Mouse (Mus musculus): ENCODE data around the gene Camsap2. TPM values are rescaled to one million over a fixed set of nuclear protein-coding genes. Genes with fewer than 3 reads are reported as not detected.

Camsap2 gene
- polyA plus RNA-seq, 1 experiment from 2014 or later, result 33.4 TPM

DNA sequence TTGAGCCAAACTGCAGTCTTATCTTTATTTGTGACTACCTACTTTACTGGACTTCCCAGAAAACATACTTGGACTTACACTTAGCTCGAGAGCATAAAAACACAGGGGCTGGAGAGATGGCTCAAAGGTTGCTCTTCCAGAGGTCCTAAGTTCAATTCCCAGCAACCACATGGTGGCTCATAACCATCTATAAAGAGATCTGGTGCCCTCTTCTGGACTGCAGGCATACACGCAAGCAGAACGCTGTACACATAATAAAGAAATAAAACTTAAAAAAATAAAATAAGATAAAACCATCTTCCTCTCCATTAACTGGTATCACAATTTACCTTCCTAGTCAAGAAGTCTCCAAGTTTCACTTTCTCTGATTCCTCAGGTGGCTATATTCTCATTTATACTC, 5.4 kb downstream of the Camsap2 start:
- no peak for ATAC-seq (ENCODE audit: low FRiP score)
- Histone ChIP-seq H3K9me3 (no peaks in the 10 kb centered on the region), H3K27ac (no peak overlapping the region), H3K4me3 (replicated peaks) (no peak overlapping the region), H3K4me1 (peaks cover 30% of the 10 kb centered on the region), H3K4me2 (no peak overlapping the region), H3K36me3 (replicated peaks) (peaks cover 6% of the 10 kb centered on the region; the same call in 1 of the 2 replicates), H3K27me3 (no peaks in the 10 kb centered on the region), H3K9ac (no peak overlapping the region)
- 95% methylated on average over 3 of the region's 3 CpGs for WGBS

DNA sequence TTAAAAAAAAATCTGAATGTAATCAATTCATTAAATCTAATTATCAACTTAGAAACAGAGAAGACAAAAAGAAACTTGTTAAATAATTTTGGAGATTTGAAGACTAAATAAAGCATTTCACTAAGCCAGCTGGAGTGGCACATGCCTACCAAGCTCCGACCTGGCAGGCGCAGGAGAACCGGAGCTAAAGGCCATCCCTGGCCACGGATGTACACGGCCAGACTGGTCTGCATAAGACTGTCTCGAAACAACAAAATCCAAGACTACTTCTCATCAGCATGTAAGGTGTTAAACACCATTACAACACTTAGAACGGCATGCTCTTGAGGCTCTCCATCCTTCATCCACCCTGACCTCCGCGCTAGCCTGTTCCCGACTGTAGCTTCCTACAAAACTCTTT, 11.2 kb downstream of the Camsap2 start:
- no peak for ATAC-seq (ENCODE audit: low FRiP score)
- 91% methylated on average over 10 of the region's 10 CpGs for WGBS

DNA sequence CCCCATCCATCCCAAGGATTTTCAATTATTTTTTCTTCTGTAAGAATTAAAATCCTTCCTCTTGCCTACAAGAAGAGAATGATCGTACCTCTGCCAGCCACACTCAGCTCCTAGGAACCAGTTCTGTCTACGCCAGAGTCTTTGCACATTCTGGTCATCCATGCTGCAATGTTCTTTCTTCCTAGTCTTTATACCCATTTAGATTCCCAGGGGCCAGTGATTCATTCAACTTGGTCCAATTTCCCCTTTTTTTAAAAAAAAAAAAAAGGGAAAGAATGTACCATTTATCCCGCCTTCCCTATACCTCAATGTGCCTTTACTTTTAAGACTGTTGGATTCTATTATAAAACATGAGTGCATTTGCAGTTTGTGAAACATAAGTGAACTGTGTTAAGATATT, 12.4 kb downstream of the Camsap2 start:
- Histone ChIP-seq H3K27ac (no peak overlapping the region), H3K27me3 (no peaks in the 10 kb centered on the region), H3K4me2 (no peak overlapping the region), H3K9me3 (no peaks in the 10 kb centered on the region), H3K9ac (no peak overlapping the region), H3K36me3 (replicated peaks) (peaks cover 10% of the 10 kb centered on the region), H3K4me3 (replicated peaks) (no peak overlapping the region), H3K4me1 (peaks cover 8% of the 10 kb centered on the region)
- ATAC-seq (ENCODE audit: low FRiP score), result no peak
- 88% methylated on average over 3 of the region's 3 CpGs for WGBS

More for the DNA sequence above, 11.2 kb downstream of the Camsap2 start:
- no peak overlapping the region for H3K4me2 ChIP-seq
- peaks cover 8% of the 10 kb centered on the region for H3K4me1 ChIP-seq
- H3K27me3 ChIP-seq, result no peaks in the 10 kb centered on the region
- peaks cover 8% of the 10 kb centered on the region for H3K36me3 ChIP-seq (replicated peaks)
- no peak overlapping the region for H3K4me3 ChIP-seq (replicated peaks)
- H3K9me3 ChIP-seq, result no peaks in the 10 kb centered on the region
- no peak overlapping the region for H3K27ac ChIP-seq
- H3K9ac ChIP-seq, result no peak overlapping the region

DNA sequence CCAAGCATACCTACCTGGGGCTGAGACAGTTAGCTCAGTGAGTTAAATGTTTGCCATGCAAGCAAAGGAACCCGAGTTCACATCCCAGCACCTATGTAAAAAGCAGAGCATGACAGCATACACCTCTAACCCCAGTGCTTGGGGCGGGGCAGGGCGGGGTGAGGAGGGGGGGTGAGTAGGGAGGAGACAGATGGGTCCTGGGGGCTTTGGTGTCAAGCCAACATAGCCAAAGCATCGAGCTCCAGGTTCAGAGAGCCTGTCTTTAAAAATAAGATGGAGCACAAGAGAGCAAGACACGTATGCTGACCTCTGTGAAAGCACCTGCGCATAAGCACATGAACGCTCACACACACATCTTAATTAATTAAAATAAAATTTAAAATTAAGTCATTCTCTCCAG, 12.8 kb downstream of the Camsap2 start:
- ATAC-seq (ENCODE audit: low FRiP score), result no peak
- Histone ChIP-seq H3K27me3 (no peaks in the 10 kb centered on the region), H3K9ac (no peak overlapping the region), H3K9me3 (no peaks in the 10 kb centered on the region), H3K4me1 (peaks cover 8% of the 10 kb centered on the region), H3K36me3 (replicated peaks) (peaks cover 10% of the 10 kb centered on the region), H3K27ac (no peak overlapping the region), H3K4me3 (replicated peaks) (no peak overlapping the region), H3K4me2 (no peak overlapping the region)
- 92% methylated on average over 7 of the region's 7 CpGs for WGBS

DNA sequence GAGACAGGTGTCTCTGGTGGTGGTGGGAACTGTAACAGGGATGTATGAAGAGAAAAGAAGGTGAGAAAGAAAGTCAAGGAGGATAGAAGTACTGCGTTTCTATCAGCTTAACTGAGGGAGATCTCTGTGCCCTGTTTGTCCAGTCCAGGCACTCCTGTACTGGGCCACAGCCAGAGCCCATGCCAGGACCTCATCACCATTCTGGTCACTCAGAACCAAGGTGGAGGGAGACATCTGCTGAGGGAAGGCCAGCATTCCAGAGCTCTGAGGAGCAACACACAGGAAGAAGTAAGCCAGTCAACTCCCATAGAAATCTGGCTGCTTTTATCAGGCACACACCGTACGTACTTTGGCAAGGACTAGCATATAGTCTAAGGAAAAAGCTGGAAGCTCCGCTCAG, 14.1 kb downstream of the Camsap2 start:
- Histone ChIP-seq H3K36me3 (replicated peaks) (peaks cover 10% of the 10 kb centered on the region), H3K9me3 (no peaks in the 10 kb centered on the region), H3K4me3 (replicated peaks) (no peak overlapping the region), H3K4me2 (no peak overlapping the region), H3K27ac (no peak overlapping the region), H3K27me3 (no peaks in the 10 kb centered on the region), H3K4me1 (peaks cover 8% of the 10 kb centered on the region), H3K9ac (no peak overlapping the region)
- 96% methylated on average over 4 of the region's 4 CpGs for WGBS
- no peak for ATAC-seq (ENCODE audit: low FRiP score)

DNA sequence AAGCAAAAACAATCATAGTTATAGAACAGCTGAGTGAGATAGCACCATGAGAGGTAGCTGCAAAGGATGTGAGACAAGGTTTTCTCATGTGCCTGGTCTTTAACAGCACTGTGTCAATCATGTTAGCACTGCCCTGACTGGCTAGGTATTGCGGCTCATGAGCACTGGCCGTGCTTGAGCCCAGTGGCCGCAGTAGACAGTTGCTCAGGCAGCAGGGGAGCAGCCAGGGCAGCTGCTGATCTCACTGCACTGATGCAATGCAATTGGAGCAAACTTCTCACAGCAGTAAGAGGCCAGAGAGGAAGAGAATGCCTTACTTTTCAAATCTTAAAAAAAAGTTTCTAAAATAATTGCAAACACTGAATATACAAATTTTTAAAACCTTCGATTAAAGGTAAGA, 16.5 kb downstream of the Camsap2 start:
- 89% methylated on average over 4 of the region's 4 CpGs for whole genome bisulfite sequencing
- Histone ChIP-seq H3K27me3 (no peaks in the 10 kb centered on the region), H3K27ac (no peak overlapping the region), H3K9ac (no peak overlapping the region), H3K4me1 (peaks cover 13% of the 10 kb centered on the region), H3K9me3 (no peaks in the 10 kb centered on the region), H3K36me3 (replicated peaks) (peaks cover 10% of the 10 kb centered on the region; the same call in 1 of the 2 replicates), H3K4me2 (no peak overlapping the region), H3K4me3 (replicated peaks) (no peak overlapping the region)
- no peak for ATAC-seq (ENCODE audit: low FRiP score)

DNA sequence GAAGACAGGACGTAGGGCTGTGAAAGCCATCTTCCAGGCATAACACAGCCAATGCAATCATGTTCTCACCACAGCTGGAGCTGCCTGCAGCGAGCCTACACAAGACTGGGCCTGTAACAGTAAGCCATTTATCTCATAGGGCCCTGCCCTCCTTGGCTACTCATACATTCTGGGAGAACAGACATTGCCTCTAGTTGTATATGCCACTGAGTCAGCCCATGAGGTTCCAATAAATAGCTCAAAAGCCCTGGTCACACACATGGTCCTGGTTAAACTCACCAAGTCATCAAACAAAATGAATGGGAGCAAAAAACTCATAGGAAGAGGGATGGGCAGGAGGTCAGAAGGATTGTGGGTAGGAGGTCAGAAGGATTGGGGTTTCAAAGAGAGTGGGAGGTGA, 17.3 kb downstream of the Camsap2 start:
- Histone ChIP-seq H3K27me3 (no peaks in the 10 kb centered on the region), H3K4me1 (peaks cover 8% of the 10 kb centered on the region), H3K27ac (no peak overlapping the region), H3K4me2 (no peak overlapping the region), H3K36me3 (replicated peaks) (peaks cover 16% of the 10 kb centered on the region; the same call in 1 of the 2 replicates), H3K9me3 (no peaks in the 10 kb centered on the region), H3K9ac (no peak overlapping the region), H3K4me3 (replicated peaks) (no peak overlapping the region)
- 90% methylated on average over 2 of the region's 2 CpGs for WGBS
- ATAC-seq (ENCODE audit: low FRiP score), result no peak

DNA sequence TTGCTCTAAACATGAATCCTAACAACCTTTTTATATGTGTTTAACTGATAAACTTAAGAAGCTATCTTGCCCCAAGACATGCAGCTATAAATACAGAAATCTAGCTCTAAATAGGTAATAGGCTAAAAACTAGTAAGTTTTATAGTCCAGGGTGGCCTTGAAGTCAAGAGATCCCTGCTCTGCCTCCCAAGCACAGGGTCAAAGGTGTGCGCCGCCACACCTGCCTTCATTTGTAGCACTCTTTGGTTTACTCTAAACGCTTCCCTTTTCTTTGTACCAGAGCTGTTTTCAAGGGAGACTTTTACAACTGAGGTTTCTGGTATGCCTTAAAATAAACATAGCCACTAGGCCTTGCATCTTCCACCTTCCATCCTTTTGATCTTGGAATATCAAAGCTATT, 18.3 kb downstream of the Camsap2 start:
- no peak overlapping the region for H3K27ac ChIP-seq
- H3K4me2 ChIP-seq, result no peak overlapping the region
- H3K9ac ChIP-seq, result no peak overlapping the region
- no peak overlapping the region for H3K4me3 ChIP-seq (replicated peaks)
- no peaks in the 10 kb centered on the region for H3K9me3 ChIP-seq
- no peaks in the 10 kb centered on the region for H3K27me3 ChIP-seq
- no peak for ATAC-seq (ENCODE audit: low FRiP score)
- WGBS, result 92% methylated on average over 3 of the region's 3 CpGs
- peaks cover 25% of the 10 kb centered on the region for H3K36me3 ChIP-seq (replicated peaks)
- peaks cover 8% of the 10 kb centered on the region for H3K4me1 ChIP-seq

DNA sequence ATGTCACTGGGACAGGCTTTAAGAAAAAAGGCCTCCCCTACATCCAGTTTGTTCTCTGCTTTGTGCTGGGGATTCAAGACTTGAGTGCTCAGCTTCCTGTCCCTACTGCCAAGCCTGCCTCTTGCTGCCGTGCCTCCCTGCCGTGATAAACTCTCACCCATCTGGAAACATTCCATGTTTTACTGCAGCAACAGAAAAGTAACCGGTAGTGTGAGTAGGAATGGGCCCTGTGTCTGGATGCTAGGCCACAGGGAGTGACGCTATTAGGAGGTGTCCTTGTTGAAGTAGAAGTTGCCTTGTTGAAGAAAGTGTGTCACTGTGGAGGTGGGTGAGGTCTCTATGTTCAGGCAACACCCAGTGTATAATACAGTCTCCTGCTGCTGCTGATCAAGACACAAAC, 20.0 kb downstream of the Camsap2 start:
- H3K27ac ChIP-seq, result 0 out of 2 replicates have a peak overlapping the region, but pooled peaks have one; percentile 9
- no peak for ATAC-seq (ENCODE audit: low FRiP score)

DNA sequence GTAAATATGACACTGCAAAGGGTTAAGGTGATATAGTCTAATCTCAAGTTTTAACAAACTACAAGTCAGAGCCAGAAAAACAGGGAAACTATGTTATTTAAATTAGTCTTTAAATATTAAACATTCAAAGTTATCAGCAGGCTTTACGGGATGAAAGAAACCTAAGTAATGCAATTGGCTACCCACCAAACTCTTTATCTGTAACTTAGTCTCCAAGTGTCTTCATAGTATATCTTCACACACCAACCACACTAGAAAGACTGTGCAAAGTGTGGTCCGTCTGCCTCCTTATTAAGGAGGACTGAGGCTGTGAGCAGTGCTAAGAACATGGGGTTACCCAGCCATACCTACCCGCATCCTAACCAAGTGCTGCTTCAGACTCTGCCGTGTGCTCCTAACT, 23.6 kb downstream of the Camsap2 start:
- Histone ChIP-seq H3K27me3 (no peaks in the 10 kb centered on the region), H3K4me3 (replicated peaks) (no peak overlapping the region), H3K9ac (no peak overlapping the region), H3K9me3 (no peaks in the 10 kb centered on the region), H3K36me3 (replicated peaks) (peaks cover 18% of the 10 kb centered on the region), H3K4me1 (peaks cover 8% of the 10 kb centered on the region), H3K27ac (no peak overlapping the region), H3K4me2 (no peak overlapping the region)
- 94% methylated on average over 4 of the region's 4 CpGs for whole genome bisulfite sequencing
- ATAC-seq (ENCODE audit: low FRiP score), result no peak

More for the DNA sequence above, 20.0 kb downstream of the Camsap2 start:
- H3K4me2 ChIP-seq, result no peak overlapping the region
- peaks cover 8% of the 10 kb centered on the region for H3K4me1 ChIP-seq
- H3K9ac ChIP-seq, result no peak overlapping the region
- H3K9me3 ChIP-seq, result no peaks in the 10 kb centered on the region
- H3K4me3 ChIP-seq (replicated peaks), result no peak overlapping the region
- peaks cover 21% of the 10 kb centered on the region for H3K36me3 ChIP-seq (replicated peaks)
- H3K27me3 ChIP-seq, result no peaks in the 10 kb centered on the region
- WGBS, result 49% methylated on average over 4 of the region's 4 CpGs

DNA sequence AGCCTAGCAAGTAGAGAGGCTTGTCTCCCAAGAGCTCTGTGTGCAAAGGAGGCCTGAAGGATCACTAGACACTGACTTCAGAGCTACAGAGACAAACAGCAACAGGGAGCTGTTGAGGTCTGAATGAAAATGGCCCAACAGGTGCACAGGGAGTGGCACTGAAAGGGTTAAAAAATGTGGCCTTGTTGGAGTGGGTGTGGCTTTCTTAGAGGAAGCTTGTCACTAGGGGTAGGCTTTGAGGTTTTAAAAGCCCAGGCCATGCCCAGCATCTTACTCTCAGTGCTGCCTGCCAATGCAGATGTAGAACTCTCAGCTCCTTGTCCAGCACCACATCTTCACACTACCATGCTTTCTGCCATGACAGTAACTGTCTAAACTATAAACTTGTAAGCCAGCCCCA, 29.6 kb downstream of the Camsap2 start:
- no peak overlapping the region for H3K27ac ChIP-seq
- H3K4me2 ChIP-seq, result no peak overlapping the region
- no peak for ATAC-seq (ENCODE audit: low FRiP score)
- no peaks in the 10 kb centered on the region; the same call in 1 of the 2 replicates for H3K36me3 ChIP-seq (replicated peaks)
- H3K4me3 ChIP-seq (replicated peaks), result no peak overlapping the region
- no peaks in the 10 kb centered on the region for H3K27me3 ChIP-seq
- no peak overlapping the region for H3K9ac ChIP-seq
- no peaks in the 10 kb centered on the region for H3K4me1 ChIP-seq
- no peaks in the 10 kb centered on the region for H3K9me3 ChIP-seq

DNA sequence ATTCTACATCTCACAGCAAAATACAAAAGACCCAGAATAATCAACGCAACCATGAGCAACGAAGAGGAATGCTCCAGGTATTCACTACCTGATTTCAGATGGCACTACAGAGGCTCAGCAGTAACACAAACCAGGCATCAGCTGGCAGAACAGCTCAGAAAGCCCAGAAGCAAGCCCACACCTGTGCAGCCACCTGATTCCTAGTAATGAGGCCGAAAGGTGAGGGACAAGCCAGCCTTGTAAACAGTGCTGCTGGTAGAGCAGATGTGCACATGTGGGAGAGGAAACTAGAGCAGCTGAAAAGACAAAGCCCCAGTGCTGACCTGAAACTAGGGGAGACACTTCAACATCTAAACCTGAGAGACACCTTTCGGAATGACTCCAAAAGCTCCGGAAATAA, 36.7 kb downstream of the Camsap2 start:
- Histone ChIP-seq H3K4me3 (replicated peaks) (no peak overlapping the region), H3K4me2 (no peak overlapping the region), H3K4me1 (peaks cover 7% of the 10 kb centered on the region; the same call in 1 of the 2 replicates), H3K9me3 (no peaks in the 10 kb centered on the region), H3K9ac (no peak overlapping the region), H3K27me3 (no peaks in the 10 kb centered on the region), H3K36me3 (replicated peaks) (no peaks in the 10 kb centered on the region), H3K27ac (no peak overlapping the region)
- no peak for ATAC-seq (ENCODE audit: low FRiP score)
- WGBS, result 89% methylated on average over 5 of the region's 5 CpGs

DNA sequence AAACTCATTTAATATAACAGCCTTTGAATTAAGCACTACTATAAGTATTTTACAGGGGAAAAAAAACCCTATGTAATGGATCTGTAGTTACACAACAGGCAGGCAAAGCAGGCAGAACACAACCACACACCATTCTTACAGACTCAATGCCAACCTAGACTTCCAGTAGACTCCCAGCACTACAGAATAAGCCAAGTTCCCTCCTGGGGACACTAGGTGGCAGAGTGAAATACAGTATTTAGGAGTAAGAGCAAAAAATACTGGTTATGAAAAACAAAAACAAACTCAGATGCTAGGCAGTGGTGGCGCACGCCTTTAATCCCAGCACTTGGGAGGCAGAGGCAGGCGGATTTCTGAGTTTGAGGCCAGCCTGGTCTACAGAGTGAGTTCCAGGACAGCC, 39.5 kb downstream of the Camsap2 start:
- Histone ChIP-seq H3K4me3 (replicated peaks) (no peak overlapping the region), H3K36me3 (replicated peaks) (peaks cover 8% of the 10 kb centered on the region; the same call in 1 of the 2 replicates), H3K27ac (no peak overlapping the region), H3K9ac (no peak overlapping the region), H3K4me1 (peaks cover 7% of the 10 kb centered on the region; the same call in 1 of the 2 replicates), H3K4me2 (no peak overlapping the region), H3K27me3 (no peaks in the 10 kb centered on the region), H3K9me3 (no peaks in the 10 kb centered on the region)
- WGBS, result 80% methylated on average over 3 of the region's 3 CpGs
- no peak for ATAC-seq (ENCODE audit: low FRiP score)
